Mouse (Mus musculus) kidney, postnatal 4 days (tissue): Measurements from ENCODE around the gene Dnttip1.
"Not testable (repeated sequence)": the region's sequence is repeated elsewhere in the genome, so short reads cannot be mapped to it uniquely, and the experiment has no call there.

Source experiments
- DNase-seq, 2 experiments: peaks; one replicate each; pipeline ENCODE4 v3.0.0; 2021; ENCODE audit warnings: mixed read lengths in 2 of 2

The Dnttip1 gene

GRCm38 (mm10) chr2:164783926-164784581 lies 38.3 kb downstream of the Dnttip1 start:
- peak in 1 of 2 experiments; percentile 19 for DNase-seq

- DNase-seq: no peak
These were observed 39.2 kb downstream of the Dnttip1 start for GRCm38 (mm10) chr2:164784869-164785420.

GRCm38 (mm10) chr2:164785481-164786387 lies 40.0 kb downstream of the Dnttip1 start, which contains the start of gene Snx21:
TSS of gene Snx21 (plus strand) at chr2:164785823.
- DNase-seq: peak; percentile 88 to 93

DNA sequence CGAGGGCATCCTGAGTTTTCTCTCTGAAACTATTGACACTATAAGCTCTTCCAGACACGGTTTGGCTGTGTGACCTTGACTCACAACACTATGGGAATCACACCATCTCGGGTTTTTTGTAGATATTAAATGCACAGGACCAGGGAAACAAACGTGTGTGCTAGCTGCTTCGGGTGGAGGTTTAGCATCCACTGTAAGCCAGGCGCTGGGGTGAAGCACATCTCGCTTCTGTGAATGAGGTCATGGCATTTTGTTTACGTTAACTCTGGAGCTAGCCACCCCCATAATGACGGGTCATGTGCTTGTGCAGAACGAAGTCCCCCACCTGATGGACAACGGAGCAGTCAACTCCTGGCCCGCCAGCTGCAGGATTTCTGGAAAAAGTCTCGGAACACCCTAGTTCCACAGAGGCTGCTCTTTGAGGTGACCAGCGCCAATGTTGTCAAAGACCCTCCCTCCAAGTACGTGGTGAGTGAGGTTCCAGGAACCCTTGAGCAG lies 40.7 kb downstream of the Dnttip1 start:
- peak in 1 of 2 experiments; percentile 26 for DNase-seq

DNA sequence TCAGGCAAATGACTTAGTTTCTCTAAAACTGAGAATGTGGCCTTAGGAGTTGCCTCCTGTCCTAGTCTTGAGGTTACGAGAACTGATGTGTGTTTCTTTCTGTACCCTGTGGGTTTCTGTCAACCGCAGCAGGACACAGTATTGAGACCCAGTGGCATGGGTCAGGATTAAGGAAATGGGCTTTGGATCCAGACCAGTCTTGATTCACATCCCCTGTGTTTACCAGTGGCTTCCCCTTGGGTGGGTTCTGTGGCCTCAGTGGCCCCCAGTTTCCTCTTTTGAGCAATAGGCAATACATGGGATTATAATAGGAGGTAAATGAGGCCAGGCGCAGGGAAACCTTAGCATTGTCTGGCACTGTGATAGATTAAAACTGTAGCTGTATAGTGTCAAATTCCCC lies 41.2 kb downstream of the Dnttip1 start:
- no peak for DNase-seq

DNA sequence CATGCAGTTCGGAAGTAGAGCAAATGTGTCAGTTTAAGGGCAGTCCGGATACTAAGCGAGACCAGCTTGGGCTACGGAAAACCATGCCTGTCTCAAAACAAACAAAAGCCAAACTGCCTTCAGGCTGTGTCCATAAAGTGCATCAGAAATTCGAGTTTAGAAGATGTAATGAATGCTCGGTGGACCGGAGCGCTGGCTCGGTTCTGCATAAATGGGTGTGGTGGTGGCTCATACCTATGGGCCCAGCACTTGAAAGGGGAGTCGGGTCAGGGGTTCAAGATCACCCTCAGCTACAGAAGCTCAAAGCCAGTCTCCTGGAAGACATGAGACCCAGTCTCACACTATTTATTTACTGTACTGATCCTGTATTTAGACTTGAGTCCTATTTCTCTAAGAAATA lies 42.0 kb downstream of the Dnttip1 start:
- DNase-seq: peak in 1 of 2 experiments; percentile 16

DNA sequence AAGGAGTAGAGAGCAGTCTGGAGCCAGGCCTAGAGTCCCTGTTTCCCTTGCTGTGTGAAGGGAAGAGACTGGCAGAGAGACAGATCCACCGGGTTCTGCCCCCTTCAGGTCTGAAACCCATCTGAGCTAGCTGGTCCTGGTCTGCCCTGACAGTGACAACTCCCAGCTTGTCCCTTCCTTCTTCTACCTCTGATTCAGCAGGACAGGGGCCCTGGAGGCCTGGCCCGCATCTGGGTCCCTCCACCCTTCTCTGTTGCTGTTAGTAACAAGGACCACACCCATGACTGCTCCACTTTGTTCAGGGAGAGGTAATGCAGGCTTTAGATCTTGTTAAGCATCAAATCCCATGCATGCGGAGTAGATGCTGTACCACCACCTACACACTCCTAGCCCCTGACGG lies 42.6 kb downstream of the Dnttip1 start:
- DNase-seq: no peak

DNA sequence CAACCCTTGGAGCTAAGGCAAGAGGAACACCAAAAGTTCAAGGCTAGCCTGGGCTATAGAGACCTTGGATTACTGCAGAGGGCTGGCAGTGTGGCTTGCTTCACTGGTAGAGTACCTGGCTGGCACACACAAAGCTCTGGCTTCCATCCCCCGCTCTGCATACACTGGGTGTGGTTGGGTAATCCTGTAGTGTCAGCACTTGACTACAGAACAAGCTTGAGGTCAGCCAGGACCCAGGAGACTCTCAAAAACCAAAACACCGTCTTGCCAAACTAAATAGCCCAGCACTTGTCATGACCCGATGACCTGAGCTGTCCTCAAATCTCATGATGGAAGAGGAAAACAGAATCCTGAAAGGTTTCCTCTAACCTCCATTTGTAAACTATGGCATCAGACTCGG lies 44.7 kb downstream of the Dnttip1 start:
- no peak for DNase-seq

DNA sequence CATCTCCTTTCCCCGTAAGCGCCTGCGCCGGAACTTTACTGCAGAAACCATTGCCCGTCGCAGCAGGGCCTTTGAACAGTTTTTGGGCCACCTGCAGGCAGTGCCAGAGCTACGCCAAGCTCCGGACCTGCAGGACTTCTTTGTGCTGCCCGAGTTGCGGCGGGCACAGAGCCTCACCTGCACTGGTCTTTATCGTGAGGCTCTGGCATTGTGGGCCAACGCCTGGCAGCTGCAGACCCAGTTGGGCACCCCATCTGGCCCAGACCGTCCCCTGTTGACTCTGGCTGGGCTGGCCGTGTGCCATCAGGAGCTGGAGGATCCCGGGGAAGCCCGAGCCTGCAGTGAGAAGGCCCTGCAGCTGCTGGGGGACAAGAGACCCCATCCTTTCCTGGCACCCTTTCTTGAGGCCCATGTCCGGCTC lies 46.1 kb downstream of the Dnttip1 start:
- DNase-seq: no peak

DNA sequence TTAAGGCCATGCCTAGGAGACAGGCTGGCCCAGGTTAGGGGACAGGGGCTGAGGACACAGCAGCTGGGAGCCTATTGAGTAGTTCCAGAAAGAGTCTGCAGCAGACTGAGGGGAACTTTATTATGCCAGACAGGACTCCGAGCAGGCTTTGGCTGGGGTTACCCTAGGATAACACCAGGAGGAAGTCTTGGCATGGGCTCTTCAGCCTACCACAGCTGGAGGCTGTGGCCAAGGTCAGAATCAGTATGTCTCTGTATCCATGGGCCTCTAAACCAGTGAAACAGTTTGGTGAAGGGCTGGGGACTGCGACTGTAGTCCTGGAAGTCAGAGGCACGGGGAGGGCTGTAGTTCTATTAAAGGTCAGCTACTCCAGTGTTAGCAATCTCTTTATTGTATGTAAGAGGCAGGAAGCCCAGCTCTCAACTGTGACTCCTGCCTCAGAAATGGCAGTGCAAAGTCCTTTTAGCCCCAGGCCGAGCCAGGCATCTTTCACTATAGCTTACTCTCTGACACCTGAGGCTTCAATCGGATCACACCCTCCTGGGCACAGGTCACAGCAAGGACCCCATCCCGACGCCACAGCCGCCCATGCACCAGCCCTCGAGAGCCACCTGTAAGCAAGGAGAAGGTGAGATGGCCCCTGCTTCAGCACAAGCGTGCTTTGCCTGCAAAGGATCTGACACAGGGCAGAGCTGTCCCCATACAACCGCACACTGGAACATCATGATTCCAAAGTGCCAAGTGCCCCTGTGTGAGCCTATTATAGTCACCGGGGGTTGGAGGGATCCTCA lies 46.8 kb downstream of the Dnttip1 start:
- no peak for DNase-seq

DNA sequence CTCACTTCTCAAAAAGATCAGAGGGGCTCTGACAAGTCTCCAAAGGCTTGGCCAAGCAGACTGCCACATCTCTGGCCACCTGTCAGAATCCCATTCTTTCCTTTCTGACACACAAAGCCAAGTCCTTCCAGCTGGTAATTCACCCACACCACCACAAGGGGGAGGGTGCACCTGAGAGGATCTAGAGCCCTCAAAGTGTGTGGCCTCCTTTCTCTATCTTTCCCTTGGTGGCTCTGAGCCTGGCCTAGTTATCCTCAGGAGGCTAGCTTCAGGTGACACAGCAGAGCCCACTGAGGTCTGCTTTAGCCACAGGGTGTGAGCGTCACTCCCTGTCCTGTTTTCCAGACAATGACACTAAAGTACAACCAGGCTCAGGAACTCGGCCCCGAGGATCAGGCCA lies 47.5 kb downstream of the Dnttip1 start:
- DNase-seq: peak; percentile 78 to 82

GRCm38 (mm10) chr2:164793772-164794171 lies 48.0 kb downstream of the Dnttip1 start:
- peak in 1 of 2 experiments; percentile 41 for DNase-seq

GRCm38 (mm10) chr2:164794293-164794692 lies 48.5 kb downstream of the Dnttip1 start:
- peak; percentile 87 to 92 for DNase-seq

- DNase-seq: no peak
These were observed 50.1 kb downstream of the Dnttip1 start for GRCm38 (mm10) chr2:164795868-164796267.

DNA sequence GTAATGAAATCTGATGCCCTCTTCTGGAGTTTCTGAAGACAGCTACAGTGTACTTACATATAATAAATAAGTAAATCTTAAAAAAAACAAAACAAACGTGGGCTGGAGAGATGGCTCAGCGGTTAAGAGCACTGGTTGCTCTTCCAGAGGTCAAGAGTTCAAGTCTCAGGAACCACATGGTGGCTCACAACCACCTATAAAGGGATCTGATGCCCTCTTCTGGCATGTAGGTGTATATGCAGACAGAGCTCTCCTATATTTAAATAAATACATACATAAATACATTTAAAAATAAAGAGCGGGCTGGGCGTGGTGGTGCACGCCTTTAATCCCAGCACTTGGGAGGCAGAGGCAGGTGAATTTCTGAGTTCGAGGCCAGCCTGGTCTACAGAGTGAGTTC lies 52.8 kb downstream of the Dnttip1 start:
- not testable (repeated sequence) for DNase-seq

- peak in 1 of 2 experiments; percentile 29 for DNase-seq
These were observed 54.6 kb downstream of the Dnttip1 start for GRCm38 (mm10) chr2:164800252-164801004.

- DNase-seq: no peak
These were observed 57.6 kb downstream of the Dnttip1 start for GRCm38 (mm10) chr2:164803201-164803920.

DNA sequence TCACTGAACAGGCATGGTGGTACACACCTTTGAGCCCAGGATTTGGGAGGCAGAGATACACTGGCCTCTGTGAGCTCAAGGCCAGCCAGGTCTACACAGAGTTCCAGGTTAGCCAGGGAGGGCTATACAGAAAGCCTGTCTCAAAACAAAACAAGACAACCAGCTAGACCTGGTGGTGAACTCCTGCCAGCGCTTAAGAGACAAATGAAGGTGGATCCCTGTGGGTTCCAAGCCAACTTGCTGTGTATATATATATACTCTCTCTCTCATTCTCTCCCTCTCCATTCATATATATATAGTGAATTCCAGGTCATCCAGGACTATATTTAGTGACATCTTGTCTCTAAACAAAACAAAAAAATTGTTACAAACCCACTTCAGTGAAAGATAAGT lies 58.1 kb downstream of the Dnttip1 start:
- DNase-seq: no peak

GRCm38 (mm10) chr2:164804533-164805331 lies 58.9 kb downstream of the Dnttip1 start, which contains the start of the genes Acot8 and Zswim3:
TSS of gene Acot8 (minus strand) at chr2:164804882.
TSS of gene Zswim3 (plus strand) at chr2:164805098.
- DNase-seq: peak; percentile 97 to 98

- no peak for DNase-seq
These were observed 59.5 kb downstream of the Dnttip1 start for GRCm38 (mm10) chr2:164805332-164805718.
